Mouse (Mus musculus): ENCODE results near the gene Ap5z1. TPM values are rescaled to one million over a fixed set of nuclear protein-coding genes. Genes with fewer than 3 reads are reported as not detected.

Gene Ap5z1
- polyA plus RNA-seq, 1 experiment, result 26.2 TPM

DNA sequence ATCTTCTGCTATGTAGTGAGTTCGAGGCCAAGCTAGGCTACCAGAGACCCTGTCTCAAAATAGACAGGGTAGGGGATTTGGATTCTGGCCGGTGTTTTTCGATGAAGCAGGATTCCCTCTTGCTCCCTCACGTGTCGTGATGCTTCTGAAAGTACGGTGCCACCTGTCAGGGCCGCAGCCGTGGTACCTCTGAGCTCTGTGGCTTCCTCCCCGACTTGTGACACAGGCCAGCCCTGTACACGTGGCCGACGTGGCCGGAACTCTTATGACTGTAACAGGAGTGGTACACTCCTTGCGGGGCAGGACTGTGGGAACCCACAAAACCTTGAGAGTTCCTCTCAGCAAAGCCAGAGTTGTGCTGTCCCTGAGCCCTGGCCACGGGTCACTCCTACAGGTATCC is 28.0 kb upstream of the Ap5z1 start:
- no peak overlapping the region for H3K4me3 ChIP-seq (replicated peaks)
- no peak for TF ChIP-seq GATA1 (IDR thresholded peaks at IDR 0.05; ENCODE audit: borderline replicate concordance, low read length)
- no peak for TF ChIP-seq FLI1 (IDR thresholded peaks at IDR 0.05; ENCODE audit: low read length)
- H3K27me3 ChIP-seq (replicated peaks), result no peaks in the 10 kb centered on the region
- peaks cover 72% of the 10 kb centered on the region for H3K36me3 ChIP-seq (replicated peaks; ENCODE audit: low read length)
- H3K9me3 ChIP-seq, result no peaks in the 10 kb centered on the region
- H3K4me1 ChIP-seq, result peaks cover 66% of the 10 kb centered on the region

DNA sequence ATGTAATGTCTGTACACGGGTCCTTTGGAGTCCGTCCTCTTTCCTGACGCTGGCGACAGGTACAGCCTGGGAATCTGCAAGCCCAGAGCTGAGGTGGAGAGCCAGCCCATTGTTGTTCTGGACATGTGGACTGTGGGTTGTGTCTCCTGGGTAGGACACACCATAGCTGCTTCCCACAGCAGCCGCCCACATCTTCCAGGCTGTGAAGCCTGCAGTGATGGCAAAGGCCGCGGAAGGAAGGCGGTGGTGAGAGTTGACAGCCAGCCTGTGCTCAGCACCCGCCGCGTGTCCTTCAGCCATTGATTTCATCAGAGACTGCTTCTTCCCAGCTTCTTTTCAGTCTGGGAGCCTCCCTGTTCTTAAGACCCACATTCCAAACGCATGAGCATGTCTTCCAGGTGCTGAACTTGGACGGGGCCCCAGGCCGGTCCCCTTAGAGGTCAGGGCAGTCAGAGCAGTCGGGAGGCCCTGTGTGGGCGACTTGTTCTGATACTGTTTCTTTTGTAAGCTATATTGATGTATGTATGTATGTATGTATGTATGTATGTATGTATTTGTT is 25.3 kb upstream of the Ap5z1 start:
- peaks cover 55% of the 10 kb centered on the region for H3K36me3 ChIP-seq (replicated peaks; ENCODE audit: low read length)

DNA sequence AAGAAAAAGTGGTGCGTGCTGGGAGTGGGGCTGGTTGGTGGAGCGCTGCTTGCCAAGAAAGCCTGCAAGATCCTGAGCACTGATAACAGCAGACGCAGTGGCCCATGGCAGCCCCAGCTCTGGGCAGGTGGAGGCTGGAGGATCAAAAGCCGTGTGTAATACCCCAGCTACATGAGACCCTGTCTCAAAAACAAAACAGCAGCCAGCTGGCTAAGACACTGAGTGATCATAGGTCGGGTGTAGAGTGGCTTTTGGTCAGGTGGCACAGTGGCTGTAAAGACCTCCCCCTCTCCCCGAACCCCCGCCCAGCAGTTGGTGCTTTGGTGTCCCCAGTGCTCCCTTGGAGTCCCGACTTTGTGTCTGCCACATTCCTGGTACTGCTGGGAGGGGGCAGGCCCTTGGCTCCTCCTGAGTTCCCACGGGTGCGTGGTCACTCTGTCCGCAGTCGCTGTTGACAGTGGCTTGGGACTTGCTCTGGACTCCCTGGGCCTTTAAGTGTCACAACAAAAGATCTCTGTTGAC is 23.8 kb upstream of the Ap5z1 start:
- TF ChIP-seq GATA1 (IDR thresholded peaks at IDR 0.05; ENCODE audit: borderline replicate concordance, low read length) (peak; percentile 26; the same call in 1 of the 3 replicates), FLI1 (IDR thresholded peaks at IDR 0.05; ENCODE audit: low read length) (no peak)
- no peaks in the 10 kb centered on the region for H3K27me3 ChIP-seq (replicated peaks)
- peaks cover 76% of the 10 kb centered on the region for H3K4me1 ChIP-seq
- H3K36me3 ChIP-seq (replicated peaks; ENCODE audit: low read length), result peaks cover 41% of the 10 kb centered on the region
- H3K9me3 ChIP-seq, result no peaks in the 10 kb centered on the region
- H3K4me3 ChIP-seq (replicated peaks), result peak overlapping the region; percentile 94

More for the DNA sequence above, 25.3 kb upstream of the Ap5z1 start:
- TF ChIP-seq FLI1 (IDR thresholded peaks at IDR 0.05; ENCODE audit: low read length) (no peak), GATA1 (IDR thresholded peaks at IDR 0.05; ENCODE audit: borderline replicate concordance, low read length) (no peak)
- Histone ChIP-seq H3K4me1 (peaks cover 66% of the 10 kb centered on the region), H3K4me3 (replicated peaks) (no peak overlapping the region), H3K27me3 (replicated peaks) (no peaks in the 10 kb centered on the region), H3K9me3 (no peaks in the 10 kb centered on the region)

DNA sequence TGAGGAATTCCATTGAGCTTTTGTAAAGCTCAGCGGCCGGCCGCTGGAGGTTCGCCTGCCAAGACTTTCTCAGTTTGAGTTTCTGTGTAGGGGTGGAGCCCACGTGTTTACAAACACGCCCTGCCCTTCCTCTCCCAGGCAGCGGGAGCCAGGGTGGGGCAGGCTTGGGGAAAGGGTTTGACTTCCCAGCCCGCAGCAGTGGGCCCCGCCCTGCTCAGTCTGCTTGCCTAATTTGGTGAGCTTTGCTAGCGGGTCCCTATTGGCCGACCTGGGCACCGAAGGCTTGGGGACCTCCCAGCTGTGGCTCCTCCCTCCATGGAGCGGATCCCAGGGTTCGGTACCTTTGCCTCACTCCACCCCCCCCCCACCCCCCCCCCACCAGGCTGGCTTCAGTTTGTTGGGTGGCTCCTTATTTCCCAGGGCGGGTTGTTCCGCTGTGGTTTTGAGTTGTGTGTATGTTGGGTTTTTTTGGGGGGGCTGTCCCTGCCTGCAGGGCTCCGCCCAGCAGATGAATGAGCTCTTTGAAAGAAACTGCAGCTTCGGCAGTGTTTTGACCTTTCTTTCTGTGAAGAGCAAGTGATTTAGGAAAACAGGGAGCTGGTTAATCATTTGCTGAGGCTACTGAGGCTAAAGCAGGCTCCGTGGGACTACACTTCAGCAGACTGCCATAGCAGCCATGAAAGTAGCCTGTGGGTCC is 23.1 kb upstream of the Ap5z1 start:
- Histone ChIP-seq H3K9me3 (no peaks in the 10 kb centered on the region), H3K36me3 (replicated peaks; ENCODE audit: low read length) (peaks cover 36% of the 10 kb centered on the region), H3K4me3 (replicated peaks) (peak overlapping the region; percentile 94), H3K27me3 (replicated peaks) (no peaks in the 10 kb centered on the region), H3K4me1 (peaks cover 80% of the 10 kb centered on the region)
- TF ChIP-seq GATA1 (IDR thresholded peaks at IDR 0.05; ENCODE audit: borderline replicate concordance, low read length) (no peak), FLI1 (IDR thresholded peaks at IDR 0.05; ENCODE audit: low read length) (no peak)

DNA sequence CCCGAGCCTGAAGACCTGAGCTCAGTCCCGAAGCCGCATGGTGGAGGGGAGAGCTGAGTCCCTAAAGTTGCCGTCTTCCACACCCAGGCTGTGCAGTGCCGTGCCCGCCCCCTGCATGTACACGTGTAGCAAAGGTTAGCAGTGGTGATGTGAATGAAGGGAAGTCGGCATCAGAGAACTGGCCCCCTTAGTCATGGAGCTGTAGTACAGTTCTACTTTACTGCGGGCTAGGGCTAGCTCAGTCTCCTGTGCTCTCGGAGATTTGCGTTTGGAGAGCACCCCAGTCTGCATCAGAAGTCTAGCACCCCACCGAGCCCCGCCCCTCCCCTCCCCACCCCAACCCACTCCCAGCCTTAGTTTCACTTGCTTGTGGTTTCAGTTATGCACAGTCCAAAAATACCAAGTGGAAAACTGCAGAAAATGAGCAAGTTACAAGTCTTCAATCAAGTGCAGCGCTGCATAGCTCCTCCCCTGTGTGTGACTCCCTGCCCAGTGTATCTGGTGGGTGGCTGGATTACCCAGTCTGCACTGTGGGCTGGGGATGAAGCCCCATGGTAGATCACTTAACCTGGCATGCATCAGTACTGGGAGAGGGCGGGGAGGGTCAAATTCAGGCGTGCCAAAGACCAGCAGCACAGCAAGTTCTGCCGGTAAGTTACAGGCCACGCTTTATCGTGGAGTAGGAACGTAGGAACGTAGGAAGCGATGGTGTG is 22.3 kb upstream of the Ap5z1 start:
- Histone ChIP-seq H3K36me3 (replicated peaks; ENCODE audit: low read length) (peaks cover 33% of the 10 kb centered on the region), H3K9me3 (no peaks in the 10 kb centered on the region), H3K27me3 (replicated peaks) (no peaks in the 10 kb centered on the region), H3K4me3 (replicated peaks) (peak overlapping the region; percentile 94), H3K4me1 (peaks cover 89% of the 10 kb centered on the region)
- TF ChIP-seq GATA1 (IDR thresholded peaks at IDR 0.05; ENCODE audit: borderline replicate concordance, low read length) (no peak), FLI1 (IDR thresholded peaks at IDR 0.05; ENCODE audit: low read length) (no peak)

DNA sequence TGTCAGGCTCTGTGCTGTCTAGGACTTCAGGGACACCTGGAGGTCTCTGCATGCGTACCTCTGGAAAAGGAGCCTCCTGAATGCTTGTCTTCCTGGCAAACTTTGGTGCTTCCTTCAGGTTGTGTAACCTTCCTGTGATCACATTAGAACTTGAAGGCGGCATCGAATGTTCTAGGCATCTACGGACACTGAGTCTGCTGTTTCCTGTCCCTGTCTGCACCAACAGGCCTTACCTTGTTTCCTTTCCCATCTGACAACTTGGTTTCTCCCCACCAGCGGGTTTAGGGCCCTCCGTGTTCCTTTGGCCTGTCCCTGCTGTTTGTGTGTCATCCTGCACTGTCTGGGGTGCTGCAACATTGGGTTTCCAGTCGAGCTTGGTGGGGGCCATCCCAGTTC is 21.7 kb upstream of the Ap5z1 start:
- Histone ChIP-seq H3K36me3 (replicated peaks; ENCODE audit: low read length) (peaks cover 30% of the 10 kb centered on the region), H3K9me3 (no peaks in the 10 kb centered on the region), H3K27me3 (replicated peaks) (no peaks in the 10 kb centered on the region), H3K4me1 (peaks cover 87% of the 10 kb centered on the region), H3K4me3 (replicated peaks) (peak overlapping the region; percentile 94)
- TF ChIP-seq GATA1 (IDR thresholded peaks at IDR 0.05; ENCODE audit: borderline replicate concordance, low read length), result no peak
- TF ChIP-seq FLI1 (IDR thresholded peaks at IDR 0.05; ENCODE audit: low read length), result no peak

DNA sequence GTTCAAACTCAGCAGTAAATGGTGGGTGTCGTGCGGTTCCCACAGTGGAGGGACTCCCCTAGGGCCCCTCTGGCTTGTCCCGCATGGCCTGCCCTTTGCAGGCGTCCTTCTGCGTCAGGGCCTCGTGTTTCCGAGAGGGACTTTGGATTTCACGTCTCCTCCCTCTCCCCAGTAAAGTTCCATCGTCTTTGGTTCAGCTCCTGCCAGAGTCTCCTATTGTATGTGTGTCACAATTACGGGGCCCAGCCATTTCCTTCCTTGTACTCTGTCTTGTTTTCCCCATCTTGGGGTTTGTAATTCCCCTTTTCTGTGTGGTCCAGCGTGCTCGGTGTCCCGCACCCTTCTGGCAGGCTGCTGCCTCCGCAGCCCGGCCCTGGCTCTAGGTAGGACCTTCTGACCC is 20.2 kb upstream of the Ap5z1 start:
- TF ChIP-seq FLI1 (IDR thresholded peaks at IDR 0.05; ENCODE audit: low read length), result no peak
- no peak for TF ChIP-seq GATA1 (IDR thresholded peaks at IDR 0.05; ENCODE audit: borderline replicate concordance, low read length)
- peak overlapping the region; percentile 21 for H3K4me3 ChIP-seq (replicated peaks)
- peaks cover 22% of the 10 kb centered on the region for H3K36me3 ChIP-seq (replicated peaks; ENCODE audit: low read length)
- no peaks in the 10 kb centered on the region for H3K27me3 ChIP-seq (replicated peaks)
- H3K4me1 ChIP-seq, result peaks cover 91% of the 10 kb centered on the region
- H3K9me3 ChIP-seq, result no peaks in the 10 kb centered on the region

DNA sequence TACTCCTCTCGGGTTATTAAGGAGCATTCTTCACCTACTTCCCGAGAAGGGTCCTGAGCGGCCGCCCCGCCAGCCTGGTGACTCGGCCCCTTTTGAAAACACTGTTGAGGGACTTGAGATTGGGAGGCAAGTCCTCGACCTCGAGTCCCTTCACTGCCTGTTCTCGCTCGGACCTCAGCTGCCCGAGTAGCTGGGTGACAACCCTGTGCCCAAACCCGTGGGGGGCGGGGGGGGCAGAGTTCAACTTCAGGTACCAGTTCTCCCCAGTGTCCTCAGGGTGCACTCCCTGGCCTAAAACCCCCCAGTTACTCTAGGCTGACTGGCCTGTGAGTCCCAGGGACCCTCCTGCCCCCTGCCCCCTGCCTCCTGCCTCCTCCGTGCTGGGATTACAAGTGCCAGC is 19.8 kb upstream of the Ap5z1 start:
- no peak overlapping the region for H3K4me3 ChIP-seq (replicated peaks)
- H3K27me3 ChIP-seq (replicated peaks), result no peaks in the 10 kb centered on the region
- H3K4me1 ChIP-seq, result peaks cover 88% of the 10 kb centered on the region
- no peaks in the 10 kb centered on the region for H3K9me3 ChIP-seq
- no peak for TF ChIP-seq GATA1 (IDR thresholded peaks at IDR 0.05; ENCODE audit: borderline replicate concordance, low read length)
- no peak for TF ChIP-seq FLI1 (IDR thresholded peaks at IDR 0.05; ENCODE audit: low read length)
- peaks cover 23% of the 10 kb centered on the region for H3K36me3 ChIP-seq (replicated peaks; ENCODE audit: low read length)

DNA sequence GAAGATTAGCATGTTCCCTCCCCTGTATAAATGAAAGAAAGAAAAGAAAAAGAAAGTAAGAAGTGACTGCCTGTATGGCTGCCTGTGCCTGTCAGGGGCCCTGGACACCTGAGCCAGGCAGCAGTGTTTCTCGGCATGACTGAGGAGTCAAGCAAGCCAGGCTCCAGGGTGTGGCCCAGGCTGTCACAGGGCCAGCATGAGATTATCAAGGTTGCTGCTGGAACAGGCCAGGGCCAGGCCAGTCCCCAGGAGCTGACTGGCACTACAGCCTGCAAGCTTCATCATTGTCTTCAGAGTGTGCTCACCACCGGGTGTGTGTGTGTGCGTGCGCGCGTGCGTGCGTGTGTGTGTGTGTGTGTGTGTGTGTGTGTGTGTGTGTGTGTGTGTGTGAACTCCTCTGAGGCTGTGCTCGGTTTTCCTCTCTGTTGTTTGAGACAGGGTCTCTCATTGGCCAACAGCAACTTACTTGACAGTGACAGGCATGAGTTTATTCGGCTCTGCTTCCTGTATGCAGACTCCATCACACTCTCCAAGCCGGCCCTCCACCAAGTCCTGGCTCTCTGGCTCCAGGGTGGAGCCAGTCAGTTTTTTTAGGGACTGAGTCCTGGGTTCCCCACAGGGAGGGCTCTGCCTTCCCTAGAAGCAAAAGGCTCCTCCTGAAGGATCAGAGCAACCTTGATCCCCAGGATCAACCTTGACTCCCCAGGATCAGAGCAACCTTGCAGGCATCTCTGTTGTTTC is 18.8 kb upstream of the Ap5z1 start:
- H3K4me3 ChIP-seq (replicated peaks), result peak overlapping the region; percentile 53
- peaks cover 28% of the 10 kb centered on the region for H3K36me3 ChIP-seq (replicated peaks; ENCODE audit: low read length)
- TF ChIP-seq GATA1 (IDR thresholded peaks at IDR 0.05; ENCODE audit: borderline replicate concordance, low read length), result no peak
- TF ChIP-seq FLI1 (IDR thresholded peaks at IDR 0.05; ENCODE audit: low read length), result no peak
- peaks cover 78% of the 10 kb centered on the region for H3K4me1 ChIP-seq
- no peaks in the 10 kb centered on the region for H3K9me3 ChIP-seq
- H3K27me3 ChIP-seq (replicated peaks), result no peaks in the 10 kb centered on the region
